Mouse (Mus musculus): ENCODE data around the gene Ube2d1. TPM values are rescaled to one million over a fixed set of nuclear protein-coding genes. Genes with fewer than 3 reads are reported as not detected.

The Ube2d1 gene
- polyA plus RNA-seq, 1 experiment from 2014 or later: 213 TPM

- no peak overlapping the region for H3K27ac ChIP-seq
- no peaks in the 10 kb centered on the region for H3K27me3 ChIP-seq (ENCODE audit: control insufficient read depth, insufficient read depth, low read length)
- DNase-seq (ENCODE audit: low spot score): no peak
- ATAC-seq (ENCODE audit: low FRiP score): no peak
- no peaks in the 10 kb centered on the region for H3K4me1 ChIP-seq (replicated peaks; ENCODE audit: control insufficient read depth, insufficient read depth, low read length)
- H3K9ac ChIP-seq: no peak overlapping the region
- H3K4me3 ChIP-seq (replicated peaks; ENCODE audit: low read length): no peak overlapping the region
- 84% methylated on average over 7 of the region's 7 CpGs for WGBS
- peaks cover 28% of the 10 kb centered on the region for H3K36me3 ChIP-seq (replicated peaks; ENCODE audit: control insufficient read depth, insufficient read depth)
- H3K9me3 ChIP-seq (ENCODE audit: control insufficient read depth, low read length): no peaks in the 10 kb centered on the region
- no peak overlapping the region for H3K4me2 ChIP-seq (replicated peaks)
These were observed 41.1 kb upstream of the Ube2d1 start for GRCm38 (mm10) chr10:71326123-71326522.

DNA sequence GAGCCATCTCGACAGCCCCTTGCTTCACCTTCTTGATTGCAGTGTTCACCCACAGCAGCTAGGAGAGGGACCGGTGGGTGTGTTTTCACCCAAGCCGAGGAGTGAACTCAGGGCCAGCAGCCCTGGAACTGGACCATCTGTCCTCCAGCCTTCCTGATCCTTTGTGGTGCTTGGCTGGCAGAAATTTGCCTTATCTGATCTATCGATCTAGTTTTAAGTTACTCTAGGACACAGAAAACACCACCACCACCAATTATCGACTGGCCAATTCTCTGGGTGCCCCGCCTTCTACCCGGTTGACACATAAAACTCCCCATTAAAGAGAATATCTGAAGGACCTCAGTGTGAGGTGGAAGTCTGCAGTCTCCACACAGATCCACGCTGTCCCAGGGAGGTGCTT lies 38.6 kb upstream of the Ube2d1 start:
- Histone ChIP-seq H3K9me3 (ENCODE audit: control insufficient read depth, low read length) (no peaks in the 10 kb centered on the region), H3K27ac (no peak overlapping the region), H3K9ac (no peak overlapping the region), H3K4me3 (replicated peaks; ENCODE audit: low read length) (no peak overlapping the region), H3K27me3 (ENCODE audit: control insufficient read depth, insufficient read depth, low read length) (no peaks in the 10 kb centered on the region), H3K4me2 (replicated peaks) (no peak overlapping the region), H3K36me3 (replicated peaks; ENCODE audit: control insufficient read depth, insufficient read depth) (0 out of 2 replicates have a peak, but pooled peaks cover 3% of the 10 kb centered on the region), H3K4me1 (replicated peaks; ENCODE audit: control insufficient read depth, insufficient read depth, low read length) (no peaks in the 10 kb centered on the region)
- no peak for DNase-seq (ENCODE audit: low spot score)
- ATAC-seq (ENCODE audit: low FRiP score): no peak
- WGBS: 89% methylated on average over 8 of the region's 8 CpGs

DNA sequence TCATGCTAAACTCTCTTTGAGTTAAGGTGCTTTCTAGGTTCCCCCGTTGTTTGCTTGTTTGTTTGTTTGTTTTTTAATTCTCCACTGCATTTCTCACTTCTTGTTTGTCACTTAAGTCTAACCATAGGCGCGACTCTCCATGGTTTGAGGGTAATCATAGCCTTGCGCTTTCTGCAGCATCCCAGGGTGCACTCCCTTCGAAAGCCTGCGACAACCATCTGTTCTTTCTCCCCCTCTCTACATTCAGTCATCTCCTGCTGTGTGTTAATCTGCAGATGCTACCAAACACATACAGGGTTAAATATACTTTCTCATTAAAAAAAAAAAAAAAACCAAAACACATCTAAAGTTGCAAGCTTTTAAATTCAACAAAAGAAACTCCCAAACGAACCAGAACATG lies 31.4 kb upstream of the Ube2d1 start:
- WGBS: 57% methylated on average over 7 of the region's 7 CpGs
- DNase-seq (ENCODE audit: low spot score) (no peak), ATAC-seq (ENCODE audit: low FRiP score) (no peak)
- Histone ChIP-seq H3K4me2 (replicated peaks) (no peak overlapping the region), H3K9ac (no peak overlapping the region), H3K4me3 (replicated peaks; ENCODE audit: low read length) (no peak overlapping the region), H3K27me3 (ENCODE audit: control insufficient read depth, insufficient read depth, low read length) (no peaks in the 10 kb centered on the region), H3K4me1 (replicated peaks; ENCODE audit: control insufficient read depth, insufficient read depth, low read length) (no peaks in the 10 kb centered on the region), H3K9me3 (ENCODE audit: control insufficient read depth, low read length) (no peaks in the 10 kb centered on the region), H3K36me3 (replicated peaks; ENCODE audit: control insufficient read depth, insufficient read depth) (no peaks in the 10 kb centered on the region), H3K27ac (no peak overlapping the region)

DNA sequence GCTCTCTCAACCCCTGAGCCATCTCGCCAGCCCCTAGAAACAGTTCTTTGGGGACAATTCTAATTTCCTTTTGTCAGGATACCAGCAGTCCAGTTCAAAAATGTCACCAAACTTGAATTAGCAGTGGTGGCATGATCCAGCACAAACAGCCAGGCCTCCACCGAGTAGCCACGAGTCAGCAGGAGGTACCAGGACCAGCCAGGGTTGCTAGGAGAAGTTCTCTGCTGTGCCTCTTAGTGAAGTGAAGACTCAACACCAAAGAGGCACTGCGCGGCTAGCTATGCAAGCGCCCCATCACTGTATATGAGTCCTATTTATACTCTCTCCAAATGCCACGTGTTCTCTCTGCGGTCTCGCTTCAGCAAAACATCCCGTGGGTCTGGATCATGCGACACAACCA lies 31.0 kb upstream of the Ube2d1 start:
- Histone ChIP-seq H3K4me3 (replicated peaks; ENCODE audit: low read length) (no peak overlapping the region), H3K4me2 (replicated peaks) (no peak overlapping the region), H3K9ac (no peak overlapping the region), H3K4me1 (replicated peaks; ENCODE audit: control insufficient read depth, insufficient read depth, low read length) (no peaks in the 10 kb centered on the region), H3K36me3 (replicated peaks; ENCODE audit: control insufficient read depth, insufficient read depth) (no peaks in the 10 kb centered on the region), H3K27ac (no peak overlapping the region), H3K27me3 (ENCODE audit: control insufficient read depth, insufficient read depth, low read length) (no peaks in the 10 kb centered on the region), H3K9me3 (ENCODE audit: control insufficient read depth, low read length) (no peaks in the 10 kb centered on the region)
- 66% methylated on average over 11 of the region's 11 CpGs for WGBS
- DNase-seq (ENCODE audit: low spot score) (no peak), ATAC-seq (ENCODE audit: low FRiP score) (no peak)

GRCm38 (mm10) chr10:71314596-71314995 lies 29.5 kb upstream of the Ube2d1 start:
- DNase-seq (ENCODE audit: low spot score) (no peak), ATAC-seq (ENCODE audit: low FRiP score) (no peak)
- 85% methylated on average over 3 of the region's 3 CpGs for WGBS
- no peak overlapping the region for H3K27ac ChIP-seq
- no peaks in the 10 kb centered on the region for H3K27me3 ChIP-seq (ENCODE audit: control insufficient read depth, insufficient read depth, low read length)
- no peaks in the 10 kb centered on the region for H3K4me1 ChIP-seq (replicated peaks; ENCODE audit: control insufficient read depth, insufficient read depth, low read length)
- no peaks in the 10 kb centered on the region for H3K36me3 ChIP-seq (replicated peaks; ENCODE audit: control insufficient read depth, insufficient read depth)
- H3K9me3 ChIP-seq (ENCODE audit: control insufficient read depth, low read length): no peaks in the 10 kb centered on the region
- no peak overlapping the region for H3K4me3 ChIP-seq (replicated peaks; ENCODE audit: low read length)
- no peak overlapping the region for H3K4me2 ChIP-seq (replicated peaks)
- no peak overlapping the region for H3K9ac ChIP-seq

GRCm38 (mm10) chr10:71310288-71310687 lies 25.2 kb upstream of the Ube2d1 start:
- no peaks in the 10 kb centered on the region for H3K27me3 ChIP-seq (ENCODE audit: control insufficient read depth, insufficient read depth, low read length)
- H3K9me3 ChIP-seq (ENCODE audit: control insufficient read depth, low read length): no peaks in the 10 kb centered on the region
- 48% methylated on average over 3 of the region's 3 CpGs for WGBS
- no peaks in the 10 kb centered on the region for H3K36me3 ChIP-seq (replicated peaks; ENCODE audit: control insufficient read depth, insufficient read depth)
- no peaks in the 10 kb centered on the region for H3K4me1 ChIP-seq (replicated peaks; ENCODE audit: control insufficient read depth, insufficient read depth, low read length)
- no peak overlapping the region for H3K9ac ChIP-seq
- H3K27ac ChIP-seq: no peak overlapping the region
- ATAC-seq (ENCODE audit: low FRiP score): no peak
- no peak for DNase-seq (ENCODE audit: low spot score)
- H3K4me2 ChIP-seq (replicated peaks): no peak overlapping the region
- H3K4me3 ChIP-seq (replicated peaks; ENCODE audit: low read length): no peak overlapping the region

- ATAC-seq (ENCODE audit: low FRiP score): no peak
- Histone ChIP-seq H3K4me3 (replicated peaks; ENCODE audit: low read length) (no peak overlapping the region), H3K4me2 (replicated peaks) (no peak overlapping the region), H3K27ac (no peak overlapping the region), H3K4me1 (replicated peaks; ENCODE audit: control insufficient read depth, insufficient read depth, low read length) (no peaks in the 10 kb centered on the region), H3K9me3 (ENCODE audit: control insufficient read depth, low read length) (no peaks in the 10 kb centered on the region), H3K36me3 (replicated peaks; ENCODE audit: control insufficient read depth, insufficient read depth) (no peaks in the 10 kb centered on the region), H3K27me3 (ENCODE audit: control insufficient read depth, insufficient read depth, low read length) (no peaks in the 10 kb centered on the region), H3K9ac (no peak overlapping the region)
- no peak for DNase-seq (ENCODE audit: low spot score)
- WGBS: 98% methylated on average over 5 of the region's 5 CpGs
These were observed 23.1 kb upstream of the Ube2d1 start for GRCm38 (mm10) chr10:71308199-71308598.

DNA sequence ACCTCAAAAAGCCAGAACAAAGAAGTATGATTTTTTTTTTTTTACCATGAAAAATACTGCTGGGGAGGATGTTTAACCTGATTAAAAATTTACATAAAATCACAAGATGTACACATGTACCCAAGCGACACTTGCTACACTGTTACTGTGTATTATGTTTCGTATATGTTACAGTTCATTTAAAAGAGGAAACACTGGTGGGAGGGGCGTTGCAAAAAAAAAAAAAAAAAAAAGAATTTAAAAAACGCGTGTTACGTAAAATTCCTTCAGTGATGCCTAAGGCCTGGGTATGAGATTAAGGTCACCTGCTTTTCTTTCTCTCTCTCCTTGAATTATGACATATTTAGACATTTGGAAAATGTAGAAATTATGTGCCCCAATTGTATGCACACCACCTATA lies 21.7 kb upstream of the Ube2d1 start:
- Histone ChIP-seq H3K4me1 (replicated peaks; ENCODE audit: control insufficient read depth, insufficient read depth, low read length) (no peaks in the 10 kb centered on the region), H3K27ac (no peak overlapping the region), H3K4me3 (replicated peaks; ENCODE audit: low read length) (no peak overlapping the region), H3K9ac (no peak overlapping the region), H3K4me2 (replicated peaks) (peak overlapping the region; percentile 36; the same call in 1 of the 2 replicates), H3K9me3 (ENCODE audit: control insufficient read depth, low read length) (no peaks in the 10 kb centered on the region), H3K27me3 (ENCODE audit: control insufficient read depth, insufficient read depth, low read length) (no peaks in the 10 kb centered on the region), H3K36me3 (replicated peaks; ENCODE audit: control insufficient read depth, insufficient read depth) (no peaks in the 10 kb centered on the region)
- ATAC-seq (ENCODE audit: low FRiP score): no peak
- 78% methylated on average over 6 of the region's 6 CpGs for WGBS
- no peak for DNase-seq (ENCODE audit: low spot score)

GRCm38 (mm10) chr10:71306190-71306589 lies 21.1 kb upstream of the Ube2d1 start:
- Histone ChIP-seq H3K4me2 (replicated peaks) (peak overlapping the region; percentile 36), H3K27ac (no peak overlapping the region), H3K4me3 (replicated peaks; ENCODE audit: low read length) (no peak overlapping the region), H3K9me3 (ENCODE audit: control insufficient read depth, low read length) (no peaks in the 10 kb centered on the region), H3K4me1 (replicated peaks; ENCODE audit: control insufficient read depth, insufficient read depth, low read length) (no peaks in the 10 kb centered on the region), H3K27me3 (ENCODE audit: control insufficient read depth, insufficient read depth, low read length) (no peaks in the 10 kb centered on the region), H3K9ac (no peak overlapping the region), H3K36me3 (replicated peaks; ENCODE audit: control insufficient read depth, insufficient read depth) (no peaks in the 10 kb centered on the region)
- ATAC-seq (ENCODE audit: low FRiP score) (no peak), DNase-seq (ENCODE audit: low spot score) (peak; percentile 62)
- 31% methylated on average over 6 of the region's 6 CpGs for WGBS

GRCm38 (mm10) chr10:71302490-71302889 lies 17.4 kb upstream of the Ube2d1 start:
- Histone ChIP-seq H3K27ac (no peak overlapping the region), H3K36me3 (replicated peaks; ENCODE audit: control insufficient read depth, insufficient read depth) (no peaks in the 10 kb centered on the region), H3K4me2 (replicated peaks) (no peak overlapping the region), H3K4me1 (replicated peaks; ENCODE audit: control insufficient read depth, insufficient read depth, low read length) (no peaks in the 10 kb centered on the region), H3K9ac (no peak overlapping the region), H3K9me3 (ENCODE audit: control insufficient read depth, low read length) (no peaks in the 10 kb centered on the region), H3K4me3 (replicated peaks; ENCODE audit: low read length) (no peak overlapping the region), H3K27me3 (ENCODE audit: control insufficient read depth, insufficient read depth, low read length) (no peaks in the 10 kb centered on the region)
- DNase-seq (ENCODE audit: low spot score): no peak
- ATAC-seq (ENCODE audit: low FRiP score): no peak
- WGBS: 34% methylated on average over 5 of the region's 5 CpGs
